Mouse (Mus musculus) testis, postnatal 14 days (tissue): Measurements from ENCODE around the gene Bicdl1.

Source experiments
- DNase-seq: peaks from one replicate; pipeline ENCODE4 v3.0.0; 2021; ENCODE audit warnings: low spot score

Bicdl1 gene

DNA sequence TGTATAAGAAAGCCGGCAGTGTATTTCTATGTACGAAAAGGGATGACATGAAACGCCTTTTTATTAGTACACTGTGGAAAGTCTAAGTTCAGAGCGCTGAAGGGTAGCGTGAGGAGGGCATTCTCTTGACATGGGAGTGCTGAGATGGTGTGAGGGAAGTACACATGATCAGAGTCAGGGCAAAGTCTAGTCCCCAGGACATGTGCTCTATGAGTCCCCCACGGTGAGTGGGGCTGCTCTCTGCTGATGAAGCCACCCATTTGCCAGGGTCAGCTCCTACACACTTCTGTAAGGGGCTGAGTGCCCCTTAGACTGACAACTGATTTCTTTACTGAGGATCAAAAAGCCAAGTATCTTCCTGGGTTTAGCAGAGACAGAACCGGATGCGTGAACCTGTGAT is 64.2 kb downstream of the Bicdl1 start:
- DNase-seq: no peak

DNA sequence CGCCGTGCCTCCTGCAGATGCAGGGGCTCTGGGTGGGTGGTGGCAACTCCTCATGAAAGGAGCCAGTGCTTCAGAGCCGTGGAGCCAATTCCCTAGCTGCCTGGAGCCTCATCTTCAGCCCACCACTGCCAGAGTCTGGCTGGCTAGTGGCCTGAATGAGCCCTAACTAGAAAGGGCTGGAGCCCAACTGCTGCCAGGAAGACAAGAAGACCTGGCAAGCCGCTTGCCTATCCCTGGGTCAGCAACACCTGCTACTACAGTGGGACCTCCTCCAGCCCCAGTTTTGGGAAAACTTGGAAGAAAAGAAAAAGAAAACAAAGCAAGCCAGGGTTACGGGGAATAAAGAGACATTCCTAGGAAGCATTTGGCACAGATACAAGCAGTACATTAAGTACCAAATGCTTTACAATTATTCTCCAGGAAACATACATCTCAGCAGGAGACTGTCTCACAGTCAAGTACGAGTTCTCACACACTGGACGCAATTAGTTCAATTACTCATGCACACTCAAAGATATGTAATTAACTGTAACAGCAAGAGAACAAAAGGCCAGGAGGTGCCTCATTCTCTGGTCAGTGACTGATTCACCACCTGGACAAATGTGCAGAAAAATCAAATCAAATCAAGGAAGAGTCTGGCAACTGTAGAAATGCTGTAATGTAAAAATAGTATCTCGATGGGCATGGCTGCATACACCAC is 64.9 kb downstream of the Bicdl1 start:
- DNase-seq: no peak

DNA sequence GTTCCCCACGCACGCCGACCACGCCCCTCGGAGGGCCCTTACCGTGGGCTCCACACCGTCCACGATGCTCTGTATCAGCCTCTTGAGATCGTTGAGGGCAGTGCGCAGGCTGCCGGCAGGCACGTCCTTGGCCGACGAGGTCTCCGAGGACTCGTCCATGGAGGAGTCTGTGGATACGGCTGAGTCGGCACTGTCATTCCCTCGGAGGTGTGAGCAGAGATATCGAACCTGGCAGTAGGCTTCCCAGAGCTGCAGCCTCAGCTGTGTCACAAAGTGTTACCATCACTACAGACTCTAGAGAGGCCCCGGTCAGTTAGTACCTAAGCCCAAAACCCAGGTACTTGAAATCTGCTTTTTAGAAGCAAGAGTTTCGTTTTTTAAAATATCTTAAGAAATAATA is 68.8 kb downstream of the Bicdl1 start:
- DNase-seq: no peak

DNA sequence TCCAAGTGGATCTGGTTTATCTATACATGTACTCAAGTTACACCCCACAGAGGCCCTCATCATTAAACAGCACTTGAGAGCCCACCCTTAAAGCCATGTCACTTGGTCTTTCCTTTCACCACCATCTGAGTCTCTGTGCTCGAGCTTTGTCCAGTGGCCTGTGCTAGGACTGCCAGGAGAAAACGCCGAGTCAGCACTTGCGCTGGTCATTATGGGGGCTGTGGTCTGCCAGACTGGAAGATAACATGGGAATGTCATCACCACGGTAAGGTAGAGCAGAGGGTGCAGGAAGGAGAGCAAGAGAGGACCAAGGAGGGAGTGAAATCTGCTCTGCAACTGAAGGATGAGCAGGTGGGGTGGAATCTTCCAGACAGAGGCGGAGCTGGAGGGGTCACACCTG is 73.1 kb downstream of the Bicdl1 start:
- DNase-seq: no peak

DNA sequence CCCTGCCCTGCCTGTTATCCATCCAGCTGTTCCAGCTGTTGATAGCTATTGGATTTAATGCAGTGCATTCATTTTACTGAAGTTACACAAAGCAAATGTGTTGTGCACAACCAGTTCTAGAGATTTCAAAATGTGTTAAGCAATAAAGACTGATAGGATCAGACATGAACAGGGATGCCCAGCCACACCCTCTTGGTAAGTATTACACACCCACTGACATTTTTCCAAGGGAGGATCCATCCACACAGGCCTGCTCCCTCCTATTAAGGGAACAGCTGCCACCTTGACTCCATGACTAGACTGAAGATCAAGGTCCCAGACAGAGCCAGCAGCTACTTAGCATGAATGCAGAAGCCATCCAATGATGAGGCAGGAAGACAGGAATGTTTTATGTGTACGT is 74.2 kb downstream of the Bicdl1 start:
- no peak for DNase-seq

DNA sequence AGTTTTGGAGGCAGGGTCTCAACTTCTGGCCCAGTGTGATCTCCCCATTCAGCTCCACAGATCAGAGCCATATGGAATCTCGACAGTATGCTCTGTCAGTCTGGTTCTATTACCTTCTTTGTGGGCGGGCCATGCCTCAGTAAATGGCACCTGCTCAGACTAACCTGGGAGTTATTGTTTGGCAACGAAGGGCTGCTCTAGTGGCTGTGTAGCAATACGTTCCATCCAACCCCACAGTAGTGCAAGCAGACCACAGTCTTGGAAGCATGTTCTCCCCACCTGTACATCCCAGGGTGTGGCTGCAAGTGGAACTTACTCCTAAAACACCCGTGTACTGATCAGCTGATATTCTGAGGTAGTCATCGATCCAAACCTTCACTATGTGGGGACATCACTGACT is 74.7 kb downstream of the Bicdl1 start:
- DNase-seq: no peak

DNA sequence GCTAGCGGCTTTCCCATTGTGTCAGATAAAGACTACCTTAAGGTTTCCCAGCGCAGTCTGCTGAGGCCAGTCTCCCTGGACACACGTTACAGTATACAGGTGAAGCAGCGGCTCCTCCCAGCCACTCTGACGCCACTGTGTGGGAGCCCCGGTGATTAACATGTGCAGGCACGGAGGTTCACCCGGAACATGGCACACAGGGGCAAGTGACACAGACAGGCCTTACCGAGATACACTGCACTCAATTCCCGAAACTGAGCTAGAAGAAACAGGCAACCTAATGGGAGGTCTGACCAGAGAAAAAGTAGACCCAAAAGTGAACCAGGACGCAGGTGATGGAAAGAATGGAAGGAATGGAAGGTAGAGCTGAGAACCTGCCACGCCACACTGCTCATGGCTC is 77.6 kb downstream of the Bicdl1 start:
- DNase-seq: no peak

DNA sequence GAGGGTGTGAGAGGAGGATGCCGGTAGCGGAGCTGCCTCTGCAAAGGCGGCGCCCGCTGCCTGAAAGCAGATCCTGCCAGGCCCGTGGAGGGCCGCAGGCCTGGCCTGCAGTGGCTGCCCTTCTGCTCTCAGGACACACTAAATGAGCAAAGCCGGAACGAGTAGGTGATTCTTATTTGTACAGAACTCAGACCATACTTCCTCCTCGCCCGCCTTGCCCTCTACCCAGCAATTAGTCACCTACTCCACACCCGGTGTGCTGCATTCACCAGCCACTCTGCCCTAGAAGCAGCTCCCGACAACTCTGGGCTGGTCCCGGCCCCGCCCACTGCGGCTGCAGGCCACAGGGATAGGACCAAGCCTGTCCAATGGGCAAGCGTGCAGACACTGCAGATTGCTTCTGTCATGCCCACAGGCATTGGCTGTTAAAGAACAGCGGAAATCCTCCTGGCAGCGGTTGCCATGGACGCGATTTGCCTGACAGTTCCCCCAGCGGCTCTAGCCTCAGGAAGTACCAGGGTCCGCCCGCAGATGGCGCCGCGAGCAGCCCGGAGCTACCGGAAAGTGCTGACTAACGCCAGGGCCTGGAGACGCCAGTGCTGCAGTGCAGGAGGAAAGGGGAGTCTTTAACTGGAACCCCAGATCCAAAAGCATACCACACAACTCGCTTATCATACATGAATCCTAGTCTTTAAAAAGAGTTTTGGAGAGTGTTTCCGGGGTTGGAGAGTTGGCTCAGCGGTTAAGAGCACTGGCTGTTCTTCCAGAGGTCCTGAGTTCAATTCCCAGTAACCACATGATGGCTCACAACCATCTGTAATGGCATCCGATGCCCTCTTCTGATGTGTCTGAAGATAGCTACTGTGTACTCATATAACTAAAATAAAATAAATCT is 78.5 kb downstream of the Bicdl1 start:
- DNase-seq: peak; percentile 96

DNA sequence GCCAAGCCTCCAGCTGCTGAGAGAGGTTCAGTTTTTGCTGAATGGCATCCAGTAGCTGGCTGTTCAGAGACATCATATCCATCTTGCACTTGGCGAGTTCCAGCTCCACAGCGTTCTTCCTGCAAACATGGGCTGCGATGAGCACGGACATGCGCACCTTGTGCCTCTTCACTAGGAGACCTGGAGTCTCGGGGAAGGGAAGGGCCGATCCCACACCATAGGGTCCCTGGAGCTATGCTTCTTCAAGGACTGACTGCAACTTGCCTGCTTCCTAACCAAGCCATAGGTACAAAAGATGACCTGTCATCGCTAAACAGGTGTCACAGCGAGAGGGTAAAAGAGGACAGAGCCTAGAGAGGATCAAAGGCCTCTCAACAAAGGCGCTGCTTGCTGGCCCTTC is 79.6 kb downstream of the Bicdl1 start:
- DNase-seq: no peak

DNA sequence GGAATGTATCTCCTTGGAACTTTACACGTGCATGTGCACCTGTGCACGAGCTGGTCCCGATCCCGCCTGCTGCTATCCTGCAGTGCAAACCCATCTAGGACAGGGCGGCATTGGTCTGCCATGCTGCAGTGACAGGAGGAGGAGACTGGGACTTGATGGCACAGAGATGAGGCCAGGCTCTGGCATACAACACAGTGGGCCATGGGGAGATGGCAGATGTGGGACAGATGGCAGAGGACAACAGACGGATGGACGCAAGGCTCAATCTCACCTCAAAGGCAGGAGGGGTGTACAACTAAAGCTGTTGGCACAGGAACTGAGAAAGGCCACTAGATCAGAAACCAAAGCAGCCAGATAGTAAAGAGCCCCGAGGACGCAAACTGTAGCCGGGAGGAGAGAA is 80.5 kb downstream of the Bicdl1 start:
- DNase-seq: no peak

DNA sequence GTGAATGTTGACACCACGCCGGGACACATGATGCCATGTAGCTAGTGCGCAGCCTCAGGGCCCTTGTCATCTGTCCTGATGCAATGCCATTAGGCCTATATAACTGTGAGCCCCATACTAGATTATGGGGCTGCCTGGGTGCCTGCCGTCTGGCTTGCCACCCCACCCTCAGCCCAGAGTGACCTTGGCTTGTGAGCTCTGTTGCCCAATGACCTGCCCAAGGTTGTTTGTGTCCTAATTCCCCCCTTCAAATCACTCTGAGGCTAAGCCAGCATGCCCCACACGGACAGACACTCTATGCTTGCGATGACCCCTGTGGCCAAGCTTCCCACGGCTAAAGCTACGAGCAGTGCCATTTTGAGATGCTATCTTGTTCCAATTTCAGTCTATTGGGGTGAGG is 81.7 kb downstream of the Bicdl1 start:
- DNase-seq: no peak

DNA sequence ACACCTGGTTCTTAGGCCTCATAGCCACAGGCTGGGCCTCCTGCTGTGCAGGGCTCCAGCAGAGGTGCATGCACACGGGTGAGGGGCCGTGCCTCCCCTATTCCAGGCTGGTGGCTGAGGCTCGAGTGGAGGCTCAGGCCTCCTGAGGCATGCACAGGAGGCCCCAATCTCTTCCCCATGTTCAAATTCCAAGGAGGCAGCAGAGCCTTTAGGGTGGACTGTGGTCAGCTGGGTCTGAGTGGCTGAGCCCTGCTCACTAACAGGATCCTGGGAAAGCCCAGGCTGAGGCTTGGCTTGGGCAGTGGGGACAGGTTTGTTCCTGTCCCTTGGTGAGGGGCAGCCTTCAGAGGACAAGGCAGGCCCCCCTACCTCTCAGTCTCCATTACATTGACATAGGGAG is 82.5 kb downstream of the Bicdl1 start:
- DNase-seq: no peak

DNA sequence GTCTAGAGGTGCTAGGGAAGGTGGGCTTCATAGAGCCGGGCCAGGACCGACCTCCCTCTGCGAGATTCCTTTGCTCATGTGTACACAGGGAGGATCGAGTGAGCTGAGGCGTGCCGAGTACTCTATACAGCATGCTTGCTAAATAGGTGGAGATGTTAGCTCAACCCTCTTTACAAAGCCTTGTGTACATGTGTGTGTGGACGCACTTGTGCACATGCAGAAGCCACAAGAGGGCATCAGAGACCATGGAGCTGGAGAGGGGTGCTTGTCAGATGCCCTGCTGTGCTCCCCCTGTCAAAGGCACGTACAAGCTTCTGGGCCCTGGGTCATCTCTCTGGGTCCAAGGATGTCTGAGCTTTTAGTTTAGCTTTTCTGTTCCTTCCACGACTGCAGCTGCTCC is 87.2 kb downstream of the Bicdl1 start:
- no peak for DNase-seq

DNA sequence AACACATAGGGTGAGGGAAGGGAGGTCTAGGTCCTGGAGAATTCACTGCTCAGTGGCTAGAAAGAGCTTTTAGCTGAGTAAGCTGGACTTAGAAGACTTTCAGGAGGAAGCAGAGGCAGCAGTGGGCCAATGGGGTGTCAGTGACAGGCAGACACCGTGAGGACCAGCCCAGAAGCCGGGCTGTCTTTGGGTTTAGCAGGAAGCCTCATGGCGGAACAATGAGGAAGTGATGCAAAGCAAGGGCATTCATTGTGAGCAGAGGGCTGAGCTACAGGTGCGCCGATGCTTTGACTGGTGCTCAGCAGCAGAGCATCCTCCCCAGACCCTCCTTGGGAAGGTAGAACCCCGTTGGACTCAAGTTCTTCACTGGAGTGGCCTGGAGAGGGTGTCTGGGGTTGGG is 95.9 kb downstream of the Bicdl1 start:
- no peak for DNase-seq

DNA sequence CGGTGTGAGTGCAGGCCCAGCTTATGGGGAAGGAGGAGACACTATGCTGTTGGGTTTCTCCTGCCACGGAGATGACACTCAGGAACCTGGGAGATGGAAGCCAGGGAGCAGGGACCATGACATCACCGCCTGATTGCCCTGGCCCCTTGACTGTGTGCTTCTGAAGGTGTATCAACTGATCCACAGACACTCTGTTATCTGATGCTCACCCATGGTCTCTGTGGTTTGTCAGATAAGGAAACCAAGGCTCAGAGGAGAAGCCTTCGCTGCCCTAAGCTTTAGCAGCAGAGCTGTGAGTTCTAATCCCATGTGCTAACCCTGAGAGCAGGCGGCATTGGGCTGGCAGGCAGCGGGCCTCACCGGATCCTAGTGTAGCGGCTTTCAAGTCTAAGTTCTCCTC is 97.4 kb downstream of the Bicdl1 start:
- DNase-seq: no peak

DNA sequence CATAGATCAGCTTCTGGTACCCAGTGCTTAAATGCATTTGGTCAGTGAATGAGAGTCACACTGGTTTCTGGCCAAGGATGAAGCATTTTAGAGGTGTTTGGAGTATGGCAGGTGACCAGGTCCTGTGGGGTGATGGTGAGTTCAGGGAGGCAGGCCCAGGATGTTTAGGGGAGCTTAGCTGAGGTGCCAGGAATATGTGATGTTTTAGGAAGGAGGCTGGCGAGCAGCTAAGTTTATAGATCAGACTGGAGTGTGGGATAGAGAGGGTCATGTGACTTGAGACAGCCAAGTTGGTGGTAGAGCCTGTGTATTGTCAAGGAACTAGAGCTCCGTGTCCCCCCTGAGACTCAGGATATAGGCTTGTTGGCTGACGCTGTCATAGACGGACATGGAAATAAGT is 98.4 kb downstream of the Bicdl1 start:
- DNase-seq: no peak

DNA sequence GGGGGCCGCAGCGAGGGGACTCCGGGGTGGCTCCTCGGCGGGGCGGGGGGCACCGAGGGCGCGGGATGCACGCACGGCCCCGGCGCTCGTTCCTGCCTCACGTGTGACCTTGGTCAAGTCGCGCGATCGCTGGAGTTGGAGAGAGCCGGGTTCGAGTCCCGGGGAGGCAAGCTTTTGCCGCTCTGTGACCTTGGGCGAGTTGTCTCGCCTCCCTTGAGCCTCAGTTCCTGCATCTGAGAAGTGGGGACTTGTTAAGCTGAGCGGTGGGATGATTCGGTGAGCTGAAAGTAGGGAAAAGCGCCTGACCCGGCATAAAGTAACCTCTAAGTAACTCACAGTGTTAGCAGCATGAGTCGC is 99.1 kb downstream of the Bicdl1 start:
- DNase-seq: peak; percentile 59

DNA sequence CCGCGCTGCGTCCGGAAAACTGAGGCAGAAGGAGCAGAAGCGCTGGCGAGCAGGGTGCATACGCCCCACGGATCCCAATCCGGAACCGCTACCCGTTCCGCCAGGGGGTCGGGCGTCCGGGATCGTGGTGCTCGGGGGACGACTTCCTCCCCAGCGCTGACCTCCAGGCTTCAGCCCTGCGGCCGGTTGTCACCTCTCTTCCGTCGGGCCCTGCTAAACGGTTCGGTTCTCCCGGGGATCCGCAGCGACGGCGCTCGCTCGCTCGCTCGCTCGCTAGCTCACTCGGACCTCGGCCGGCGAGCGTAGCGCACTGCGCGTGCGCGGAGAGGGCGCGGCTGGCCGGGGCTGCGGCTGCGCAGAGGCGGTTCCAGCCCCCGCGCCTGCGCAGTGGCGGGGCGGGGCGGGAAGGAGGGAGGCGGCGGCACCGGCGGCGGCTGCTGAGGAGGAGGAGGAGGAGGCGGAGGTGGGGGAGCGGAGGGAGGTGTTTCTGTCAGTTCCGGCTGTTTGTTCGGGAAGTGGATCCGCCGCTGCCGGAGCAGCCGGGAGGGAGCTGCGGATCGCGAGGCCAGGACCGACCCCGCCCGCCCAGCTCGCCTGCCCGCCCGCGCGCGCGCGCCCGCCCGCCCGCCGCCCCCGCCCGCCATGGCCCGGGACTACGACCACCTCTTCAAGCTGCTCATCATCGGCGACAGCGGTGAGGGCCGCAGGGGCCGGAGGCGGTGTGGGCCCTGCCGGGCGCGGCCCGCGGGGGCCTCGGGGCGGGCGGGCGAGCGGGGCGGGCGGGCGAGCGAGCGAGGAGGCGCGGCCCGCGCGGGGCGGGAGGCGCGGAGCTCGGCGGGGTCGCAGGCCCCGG is 99.7 kb downstream of the Bicdl1 start, which contains the start of gene Rab35:
Gene Rab35, plus strand, starts transcription at position 404 of the 853 bp plus-strand sequence.
- peak; percentile 92 for DNase-seq

DNA sequence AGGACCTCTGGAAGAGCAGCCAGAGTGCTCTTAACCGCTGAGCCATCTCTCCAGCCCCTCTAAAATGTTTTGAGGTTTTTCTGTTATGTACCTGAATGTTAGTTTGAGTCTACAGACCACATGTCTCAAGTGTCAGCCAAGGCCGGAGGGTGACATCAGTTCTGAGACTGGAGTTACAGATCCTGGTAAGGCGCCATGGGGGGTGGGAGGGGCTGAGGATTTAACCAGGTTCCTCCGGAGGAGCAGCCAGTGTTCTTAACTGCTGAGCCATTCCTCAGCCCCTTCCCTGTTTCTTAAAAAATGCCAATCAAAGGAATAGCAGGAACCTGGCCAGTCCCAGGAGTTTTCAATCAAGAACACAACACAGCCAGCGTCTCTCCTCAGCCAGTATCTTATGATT is 101.1 kb downstream of the Bicdl1 start:
- DNase-seq: no peak

DNA sequence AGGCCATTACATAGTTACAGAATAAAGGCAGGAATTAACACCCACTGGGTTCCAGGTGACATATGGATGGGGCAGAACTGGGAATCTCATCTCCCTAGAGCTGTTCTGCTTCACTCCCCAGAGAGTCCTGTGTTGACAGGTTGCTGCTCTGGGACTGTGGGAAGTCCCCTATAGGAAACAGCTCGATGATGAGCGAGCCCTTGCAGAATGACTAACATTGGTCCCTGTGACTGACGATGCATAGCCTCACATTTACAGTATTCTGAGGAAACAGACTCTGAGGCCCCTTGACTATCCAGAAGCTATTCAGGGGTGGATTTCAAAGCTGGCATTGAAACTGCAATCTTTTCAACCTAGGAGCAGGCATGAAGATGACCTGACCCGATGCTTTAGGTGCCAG is 101.7 kb downstream of the Bicdl1 start:
- DNase-seq: no peak

DNA sequence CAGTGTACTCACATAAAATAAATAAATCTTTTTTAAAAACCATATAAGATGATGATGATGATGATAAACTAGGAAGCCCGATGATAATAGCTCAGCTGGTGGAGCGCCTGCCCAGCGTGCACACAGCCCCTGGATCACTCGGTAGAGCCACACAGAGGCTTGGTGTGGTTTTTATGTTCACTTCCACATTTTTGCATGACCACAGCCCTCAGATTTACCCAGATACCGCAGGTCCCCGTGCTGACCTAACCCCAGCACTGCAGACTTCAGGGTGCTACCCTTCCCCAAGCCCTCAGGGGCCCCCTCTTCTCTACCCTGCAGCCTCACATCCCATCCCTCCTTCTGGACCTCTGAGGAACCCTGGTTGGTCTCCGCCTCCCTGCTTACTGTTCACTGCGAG is 103.3 kb downstream of the Bicdl1 start:
- DNase-seq: no peak

DNA sequence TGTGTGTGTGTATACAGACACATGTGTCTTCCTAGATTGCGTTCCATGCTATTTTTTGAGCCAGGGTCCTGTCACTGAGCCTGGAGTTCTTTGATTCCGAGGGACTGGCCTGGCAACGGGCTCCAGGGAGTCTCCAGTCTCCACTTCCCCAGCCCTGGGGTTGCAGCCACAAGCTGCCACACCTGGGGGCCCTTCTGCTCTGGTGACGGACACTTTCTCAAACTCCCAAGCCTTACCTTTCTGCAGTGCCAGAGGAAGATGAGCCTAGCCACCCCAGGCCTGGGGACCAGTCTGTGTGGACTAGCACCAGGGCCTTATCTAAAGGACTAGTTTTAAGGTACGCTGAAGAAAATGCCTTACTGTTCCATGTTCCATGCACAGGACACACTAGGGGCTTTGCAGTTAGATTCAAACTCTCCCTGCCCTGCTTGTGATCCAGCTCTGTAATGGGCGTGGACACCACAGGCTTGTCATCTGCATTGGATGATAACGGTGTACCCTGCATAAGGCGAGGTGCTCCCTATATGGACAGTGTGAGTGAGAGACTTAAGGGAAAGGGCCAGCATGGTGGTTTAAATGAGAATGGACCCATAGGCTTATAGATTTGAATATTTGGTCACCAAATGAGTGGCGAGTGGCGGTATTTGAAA is 105.1 kb downstream of the Bicdl1 start:
- DNase-seq: no peak
